Mouse (Mus musculus) layer of hippocampus, adult 11-12 months (tissue): ENCODE results near the gene Lrrc1.

Experiments used
- DNase-seq: peaks from one replicate; pipeline ENCODE4 v3.0.0; 2022; ENCODE audit warnings: low spot score

Gene Lrrc1

GRCm38 (mm10) chr9:77427292-77428114 lies 117.2 kb downstream of the Lrrc1 start:
- DNase-seq = peak; percentile 21

GRCm38 (mm10) chr9:77426110-77426509 lies 118.6 kb downstream of the Lrrc1 start:
- no peak for DNase-seq

GRCm38 (mm10) chr9:77425553-77425952 lies 119.1 kb downstream of the Lrrc1 start:
- no peak for DNase-seq

GRCm38 (mm10) chr9:77420200-77420585 lies 124.5 kb downstream of the Lrrc1 start:
- DNase-seq = no peak

GRCm38 (mm10) chr9:77419501-77420199 lies 125.0 kb downstream of the Lrrc1 start:
- no peak for DNase-seq

- DNase-seq = no peak
These were observed 125.9 kb downstream of the Lrrc1 start for GRCm38 (mm10) chr9:77418800-77419199.

- DNase-seq = no peak
These were observed 128.2 kb downstream of the Lrrc1 start for GRCm38 (mm10) chr9:77416486-77416885.

GRCm38 (mm10) chr9:77416002-77416401 lies 128.7 kb downstream of the Lrrc1 start:
- no peak for DNase-seq

- no peak for DNase-seq
These were observed 132.7 kb downstream of the Lrrc1 start for GRCm38 (mm10) chr9:77411830-77412425.

- no peak for DNase-seq
These were observed 133.7 kb downstream of the Lrrc1 start for GRCm38 (mm10) chr9:77410968-77411367.

GRCm38 (mm10) chr9:77410524-77410923 lies 134.1 kb downstream of the Lrrc1 start:
- DNase-seq = no peak

- no peak for DNase-seq
These were observed 136.5 kb downstream of the Lrrc1 start for GRCm38 (mm10) chr9:77408053-77408603.

- no peak for DNase-seq
These were observed 137.8 kb downstream of the Lrrc1 start for GRCm38 (mm10) chr9:77406906-77407305.

GRCm38 (mm10) chr9:77404458-77404857 lies 140.2 kb downstream of the Lrrc1 start:
- no peak for DNase-seq

- no peak for DNase-seq
These were observed 140.7 kb downstream of the Lrrc1 start for GRCm38 (mm10) chr9:77403961-77404360.

- DNase-seq = no peak
These were observed 141.7 kb downstream of the Lrrc1 start for GRCm38 (mm10) chr9:77402971-77403370.

GRCm38 (mm10) chr9:77399801-77400200 lies 144.9 kb downstream of the Lrrc1 start:
- DNase-seq = no peak

GRCm38 (mm10) chr9:77398856-77399631 lies 145.6 kb downstream of the Lrrc1 start:
- no peak for DNase-seq

GRCm38 (mm10) chr9:77397027-77397426 lies 147.6 kb downstream of the Lrrc1 start:
- DNase-seq = no peak

- no peak for DNase-seq
These were observed 153.4 kb downstream of the Lrrc1 start for GRCm38 (mm10) chr9:77391248-77391647.

- DNase-seq = no peak
These were observed 155.7 kb downstream of the Lrrc1 start for GRCm38 (mm10) chr9:77388956-77389355.

- no peak for DNase-seq
These were observed 157.9 kb downstream of the Lrrc1 start for GRCm38 (mm10) chr9:77386751-77387150.
